Mouse (Mus musculus) liver, embryonic 14.5 days (tissue): ENCODE measurements at regions not wholly inside any gene's neighbourhood (a gene's known extent, or its start where the extent isn't known, plus 50 kb on each side); places are given as distances from the start of the nearest gene placed in this dataset.

Experiments used
- ATAC-seq: fragments of 200-750 bp; cut with Nextera tagmentation; 2 replicates; pipeline ENCODE4 v1.8.0; 2017; ENCODE audit warnings: moderate number of reproducible peaks, mild to moderate bottlenecking, moderate library complexity; ENCODE audit not compliant: insufficient read depth
- DNase-seq, 3 experiments: peaks; one replicate each; pipeline ENCODE4 v3.0.0-alpha.2; 2012 to 2013; ENCODE audit warnings: low read depth in 3 of 3, low spot score in 3 of 3
- H3K27ac ChIP-seq: fragments of 300-500 bp; sonication (generic); 2 replicates; pipeline ENCODE4 v1.5.1; 2014; ENCODE audit warnings: moderate library complexity, mild to moderate bottlenecking, control low read depth, inconsistent platforms
- H3K27me3 ChIP-seq: fragments of 300-500 bp; sonication (generic); 2 replicates; pipeline ENCODE4 v1.6.1; 2014; ENCODE audit warnings: mild to moderate bottlenecking, low read length, moderate library complexity; ENCODE audit not compliant: control insufficient read depth, insufficient read depth
- H3K36me3 ChIP-seq: fragments of 300-500 bp; sonication (generic); replicated peaks from 2 replicates; pipeline ENCODE4 v1.6.1; 2014; ENCODE audit warnings: low read depth; ENCODE audit not compliant: control insufficient read depth, insufficient read depth
- H3K4me1 ChIP-seq, 2 experiments: fragments of 200-500 bp in 1 of 2; fragments of 300-500 bp in 1 of 2; sonication (generic) in 1 of 2; replicated peaks; 2 replicates each; pipeline ENCODE4 v1.6.1; 2012 to 2014; ENCODE audit warnings: antibody characterized with exemption in 1 of 2, inconsistent platforms in 1 of 2, low read length in 1 of 2; ENCODE audit not compliant: control insufficient read depth in 2 of 2, insufficient read depth in 2 of 2
- H3K4me2 ChIP-seq: fragments of 300-500 bp; sonication (generic); 2 replicates; pipeline ENCODE4 v1.6.1; 2014; ENCODE audit warnings: low read depth, mild to moderate bottlenecking, control low read depth, moderate library complexity
- H3K4me3 ChIP-seq, 2 experiments: fragments of 200-500 bp in 1 of 2; fragments of 300-500 bp in 1 of 2; sonication (generic) in 1 of 2; 2 replicates each; pipeline ENCODE4 v1.5.1; 2012 to 2014; ENCODE audit warnings: low read depth in 2 of 2, low read length in 2 of 2, mild to moderate bottlenecking in 2 of 2, control low read depth in 1 of 2, inconsistent platforms in 1 of 2, moderate library complexity in 1 of 2; ENCODE audit not compliant: insufficient read depth in 1 of 2
- H3K9ac ChIP-seq: fragments of 300-500 bp; sonication (generic); replicated peaks from 2 replicates; pipeline ENCODE4 v1.6.1; 2014; ENCODE audit warnings: mild to moderate bottlenecking, control low read depth, moderate library complexity
- H3K9me3 ChIP-seq: fragments of 300-500 bp; sonication (generic); 2 replicates; pipeline ENCODE4 v1.6.1; 2016; ENCODE audit warnings: low read length, mixed read lengths; ENCODE audit not compliant: control insufficient read depth
- CTCF ChIP-seq: IDR thresholded peaks from 2 replicates; pipeline ENCODE4 v1.5.1; 2016; ENCODE audit warnings: antibody characterized with exemption, low read depth, control low read depth
- EP300 ChIP-seq: IDR thresholded peaks from 2 replicates; pipeline ENCODE4 v1.6.1; 2016; ENCODE audit warnings: antibody characterized with exemption, low read depth
- WGBS: fragments of 180-500 bp; shearing (Covaris S2); extraction: QIAGEN DNeasy Blood & Tissue Kit; methylation state at CpG from one replicate; pipeline ENCODE4 v1.1.7; 2014; ENCODE audit not compliant: insufficient replicate concordance; 5-methylcytosine and 5-hydroxymethylcytosine counted together

DNA sequence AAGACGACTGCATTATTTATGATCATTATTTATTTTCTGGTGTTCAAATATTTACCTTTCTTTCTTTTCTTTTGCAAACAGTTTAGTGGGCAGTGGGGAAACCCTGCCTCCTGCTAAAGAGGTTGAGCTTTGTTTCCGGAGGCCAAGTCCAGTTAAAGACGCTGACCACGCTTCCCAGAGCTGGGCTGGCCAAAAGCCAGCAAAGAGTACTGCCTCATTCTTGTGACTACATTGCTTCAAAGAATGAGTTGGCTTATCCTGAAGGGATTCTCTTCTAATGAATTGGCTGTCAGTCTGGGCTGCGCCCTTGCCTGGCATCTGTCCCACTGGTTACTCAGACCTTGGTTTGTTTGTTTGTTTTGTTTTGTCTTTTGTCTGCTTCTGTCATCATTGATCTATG is 207.2 kb downstream of the Cd83 start:
- no peak overlapping the region for H3K9ac ChIP-seq
- DNase-seq (peak; percentile 6 to 20 (median 7)), ATAC-seq (no peak)
- H3K36me3 ChIP-seq: no peaks in the 10 kb centered on the region
- 43% methylated on average over 5 of the region's 5 CpGs for WGBS
- no peak overlapping the region for H3K4me2 ChIP-seq
- H3K4me1 ChIP-seq: peaks cover 0 to 7% of the 10 kb centered on the region in 2 experiments; a peak in 1 of 4 replicates
- no peak for TF ChIP-seq CTCF
- TF ChIP-seq EP300: no peak
- H3K9me3 ChIP-seq: no peaks in the 10 kb centered on the region
- H3K27ac ChIP-seq: no peak overlapping the region
- H3K4me3 ChIP-seq: no peak overlapping the region
- H3K27me3 ChIP-seq: no peaks in the 10 kb centered on the region

DNA sequence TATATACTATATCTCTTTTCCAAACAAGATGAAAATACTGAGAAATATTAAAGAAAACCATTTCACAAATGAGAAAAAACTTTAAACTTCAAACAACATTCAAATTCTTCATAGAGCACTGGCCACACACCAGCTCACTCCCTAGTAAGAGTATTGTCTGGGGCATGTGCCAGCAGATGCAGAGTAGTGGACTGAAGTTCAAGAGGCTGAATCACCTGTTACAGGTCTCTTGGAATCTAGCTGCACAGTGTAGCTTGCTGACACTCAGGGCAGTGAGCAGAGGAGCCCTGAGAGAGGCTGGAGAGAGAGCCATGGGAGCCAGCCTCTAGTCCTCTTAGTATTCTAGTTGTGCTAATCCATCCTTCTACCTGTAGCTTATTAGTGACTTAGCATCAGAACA is 208.4 kb downstream of the Cd83 start:
- Histone ChIP-seq H3K27me3 (no peaks in the 10 kb centered on the region), H3K4me1 (peaks cover 0 to 7% of the 10 kb centered on the region in 2 experiments; a peak in 1 of 4 replicates), H3K4me2 (no peak overlapping the region), H3K27ac (no peak overlapping the region), H3K36me3 (no peaks in the 10 kb centered on the region), H3K9ac (no peak overlapping the region), H3K9me3 (no peaks in the 10 kb centered on the region), H3K4me3 (no peak overlapping the region)
- TF ChIP-seq EP300 (no peak), CTCF (no peak)
- ATAC-seq: no peak
- no peak for DNase-seq

DNA sequence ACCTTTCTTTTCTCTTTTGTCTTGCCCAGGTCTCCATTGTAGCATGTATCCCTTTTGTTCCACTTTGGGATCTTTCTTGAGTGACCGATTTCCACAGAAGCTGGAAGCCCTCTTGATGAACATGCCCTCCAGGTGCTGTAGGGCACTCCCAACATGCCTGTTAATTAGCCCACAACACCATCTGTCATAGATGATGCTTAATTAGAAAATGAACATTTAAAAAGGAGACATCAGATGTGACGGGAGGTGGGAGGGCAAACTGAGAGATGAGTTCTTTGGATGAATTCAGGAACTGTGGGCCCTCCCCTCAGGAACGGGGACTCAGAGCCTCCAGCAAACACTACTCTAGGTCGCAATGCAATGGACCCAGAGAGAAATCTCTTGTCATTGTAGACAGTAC is 209.8 kb downstream of the Cd83 start:
- Histone ChIP-seq H3K27ac (no peak overlapping the region), H3K4me3 (no peak overlapping the region), H3K36me3 (no peaks in the 10 kb centered on the region), H3K9me3 (no peaks in the 10 kb centered on the region), H3K27me3 (no peaks in the 10 kb centered on the region), H3K4me2 (no peak overlapping the region), H3K4me1 (peaks cover 0 to 7% of the 10 kb centered on the region in 2 experiments; a peak in 1 of 4 replicates), H3K9ac (no peak overlapping the region)
- DNase-seq (no peak), ATAC-seq (no peak)
- TF ChIP-seq EP300: no peak
- no peak for TF ChIP-seq CTCF
- WGBS: 57% methylated on average over 4 of the region's 4 CpGs

DNA sequence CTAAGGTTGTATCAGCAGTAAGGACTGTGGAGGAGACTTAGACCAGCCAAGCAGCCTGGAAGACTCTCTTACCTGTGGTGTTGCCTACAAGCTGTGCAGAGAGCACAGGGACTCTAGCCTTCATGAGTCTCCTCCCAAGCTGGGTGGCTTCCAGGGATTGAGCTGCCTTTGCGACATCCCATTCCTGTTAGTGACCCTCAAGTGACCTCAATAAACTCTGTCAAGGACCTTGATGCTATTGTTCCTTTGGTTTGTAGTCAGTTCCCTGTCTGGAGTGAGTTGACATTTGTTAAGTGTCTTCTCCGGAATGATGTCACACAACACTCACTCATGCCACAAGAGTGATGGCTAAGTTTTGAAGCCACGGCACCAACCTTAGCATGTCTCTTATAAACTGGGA is 211.0 kb downstream of the Cd83 start:
- no peaks in the 10 kb centered on the region for H3K9me3 ChIP-seq

DNA sequence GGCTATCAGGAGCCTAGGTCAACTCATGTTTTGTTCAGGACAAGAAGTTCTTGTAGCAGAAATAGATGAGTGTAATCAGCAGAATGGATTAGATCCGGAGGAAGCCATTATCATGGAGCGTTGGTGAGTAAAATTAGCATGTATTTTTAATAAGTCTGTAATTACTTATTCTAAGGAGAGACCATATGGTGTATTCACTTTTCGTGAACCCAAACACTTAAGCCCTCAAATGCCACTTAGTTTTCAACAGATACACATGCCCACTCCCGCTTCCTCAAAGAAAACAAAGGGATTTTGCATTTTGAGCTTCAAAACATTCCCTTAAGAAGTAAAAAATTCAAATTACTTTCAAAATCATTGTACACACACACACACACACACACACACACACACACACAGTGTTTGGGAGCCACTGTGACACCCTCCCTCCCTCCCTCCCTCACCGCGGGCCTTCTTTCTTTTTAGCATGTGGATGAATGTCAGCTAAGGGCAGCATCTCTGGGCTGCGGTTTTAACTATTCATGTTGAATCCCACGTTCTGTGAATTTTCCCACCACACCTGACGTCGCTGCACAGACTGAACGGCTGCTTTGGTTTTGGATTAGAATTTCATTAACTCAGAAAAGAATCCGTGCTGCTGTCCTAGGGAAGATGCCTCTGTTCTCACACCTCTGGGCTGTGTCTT is 217.4 kb downstream of the Cd83 start:
- 71% methylated on average over 12 of the region's 12 CpGs for WGBS
- Histone ChIP-seq H3K27me3 (no peaks in the 10 kb centered on the region), H3K4me3 (no peak overlapping the region), H3K9me3 (no peaks in the 10 kb centered on the region), H3K27ac (no peak overlapping the region), H3K4me1 (no peaks in the 10 kb centered on the region), H3K36me3 (no peaks in the 10 kb centered on the region), H3K9ac (no peak overlapping the region), H3K4me2 (no peak overlapping the region)
- ATAC-seq (no peak), DNase-seq (no peak)
- TF ChIP-seq CTCF (no peak), EP300 (no peak)

More for the DNA sequence above, 211.0 kb downstream of the Cd83 start:
- 44% methylated on average over 3 of the region's 3 CpGs for WGBS
- no peak overlapping the region for H3K9ac ChIP-seq
- ATAC-seq (no peak), DNase-seq (no peak)
- no peak overlapping the region for H3K4me2 ChIP-seq
- no peaks in the 10 kb centered on the region for H3K36me3 ChIP-seq
- TF ChIP-seq CTCF (no peak), EP300 (no peak)
- H3K27ac ChIP-seq: no peak overlapping the region
- H3K27me3 ChIP-seq: no peaks in the 10 kb centered on the region
- no peak overlapping the region for H3K4me3 ChIP-seq
- H3K4me1 ChIP-seq: peaks cover 0 to 7% of the 10 kb centered on the region in 2 experiments; a peak in 1 of 4 replicates
